Mouse (Mus musculus): ENCODE results near the gene Slc5a4a.

Slc5a4a gene

DNA sequence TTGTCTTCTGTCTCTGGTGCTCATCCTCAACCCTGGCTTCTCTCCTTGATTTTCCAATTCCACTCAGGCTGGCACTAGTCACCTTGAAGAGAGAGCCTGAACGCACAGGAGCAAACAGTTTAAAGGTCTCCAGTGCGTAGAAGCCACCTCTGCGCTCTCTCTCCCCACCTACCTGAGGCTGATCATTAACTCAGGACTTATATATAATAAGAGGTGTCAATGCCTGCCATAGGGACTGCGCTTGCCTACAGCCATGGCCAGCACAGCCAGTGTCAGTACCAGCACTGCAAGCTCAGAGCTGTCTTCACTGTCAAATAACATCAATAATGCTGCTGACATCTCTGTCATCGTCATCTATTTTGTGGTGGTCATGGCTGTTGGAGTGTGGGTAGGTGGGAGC is at the start of gene Slc5a4a:
Slc5a4a (plus strand) TSS at position 174 of the 400 bp plus-strand sequence.
- DNase-seq, result no peak

DNA sequence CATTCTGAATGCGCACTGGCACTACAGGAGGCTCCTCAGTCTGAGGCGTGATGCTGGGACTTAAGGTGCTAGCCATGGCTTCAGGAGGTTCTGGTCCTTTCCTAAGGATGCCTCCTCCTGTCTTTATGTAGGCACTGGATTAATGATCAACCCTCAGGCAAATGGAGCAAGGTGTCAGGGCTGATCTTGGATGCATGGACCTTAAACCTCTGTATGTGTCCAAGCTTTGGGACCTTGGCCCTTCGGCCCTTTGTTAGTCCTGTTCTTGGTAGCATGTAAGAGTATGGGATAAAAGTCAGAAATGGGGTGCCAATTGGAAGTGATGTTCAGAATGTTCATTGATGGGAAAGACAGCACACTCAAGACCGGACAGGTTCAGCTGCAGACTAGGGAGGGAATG is 36.4 kb upstream of the Slc5a4a start, which contains the start of gene Slc5a4b:
Slc5a4b (minus strand) TSS at position 101 of the 400 bp plus-strand sequence.
- DNase-seq, result peak; percentile 10

DNA sequence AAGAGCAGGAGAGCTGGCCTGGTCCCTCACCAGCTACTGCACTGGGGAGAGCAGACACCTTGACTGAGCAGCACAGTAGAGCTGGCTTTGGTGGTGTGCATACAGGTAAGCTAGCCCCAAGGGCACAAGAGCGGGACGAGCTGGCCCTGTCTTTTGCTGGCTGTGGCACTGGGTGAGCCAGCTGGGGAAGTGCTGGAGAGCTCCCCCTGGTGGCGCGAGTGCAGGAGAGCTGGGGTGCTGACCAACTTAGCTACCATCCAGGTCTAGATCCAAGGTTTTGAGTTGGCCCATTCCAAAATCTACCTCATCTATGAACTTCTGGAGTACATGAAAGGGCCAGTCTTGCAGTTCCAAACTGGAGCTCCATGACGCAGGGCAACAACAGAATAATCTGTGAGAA is 29.3 kb upstream of the Slc5a4a start:
- DNase-seq, result peak; percentile 64

DNA sequence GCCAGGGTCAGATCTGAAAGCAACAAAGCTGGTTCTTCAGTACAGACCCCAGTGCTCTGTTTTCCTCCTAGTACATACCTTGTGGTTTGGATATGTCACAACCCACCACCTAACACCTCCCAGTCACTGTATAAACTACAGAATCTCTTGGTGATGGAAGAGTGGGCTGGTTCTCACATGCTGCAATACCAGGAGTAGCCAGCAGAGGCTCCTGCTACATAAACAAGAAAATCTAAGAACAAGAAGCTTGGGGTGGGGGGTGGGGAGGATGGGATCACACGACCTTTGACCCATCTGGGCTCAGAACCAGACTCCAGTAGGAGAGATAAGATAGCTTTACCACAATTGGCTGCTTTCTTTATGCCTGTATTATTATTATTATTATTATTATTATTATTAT is 28.5 kb upstream of the Slc5a4a start:
- no peak for DNase-seq

DNA sequence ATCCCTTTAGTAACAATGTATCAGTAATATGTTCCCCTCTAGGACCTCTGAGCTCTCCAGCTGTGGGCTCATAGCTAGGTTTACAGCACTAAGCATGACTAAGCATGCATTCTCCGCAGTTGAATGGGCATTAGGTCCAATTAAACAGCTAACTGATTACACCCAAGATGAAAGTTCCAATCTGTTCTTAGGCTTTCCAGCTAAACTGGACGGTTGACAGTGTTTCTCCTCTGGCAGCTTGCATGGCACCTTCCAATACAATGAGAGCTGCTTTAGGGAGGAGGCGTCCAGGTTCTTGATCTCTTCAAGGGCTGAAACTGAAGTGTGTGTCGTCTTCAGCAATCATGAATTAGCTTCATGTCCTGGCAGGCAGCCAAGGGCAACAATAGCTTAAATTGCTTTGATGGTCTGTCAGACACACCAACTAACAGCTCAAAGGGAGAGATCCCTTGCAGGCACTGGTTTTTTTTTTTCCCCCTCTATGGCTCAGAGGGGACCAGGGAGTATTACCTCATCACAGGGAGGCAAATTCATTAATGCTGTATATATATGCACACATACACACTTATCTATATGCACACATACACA is 27.0 kb upstream of the Slc5a4a start:
- no peak for DNase-seq

DNA sequence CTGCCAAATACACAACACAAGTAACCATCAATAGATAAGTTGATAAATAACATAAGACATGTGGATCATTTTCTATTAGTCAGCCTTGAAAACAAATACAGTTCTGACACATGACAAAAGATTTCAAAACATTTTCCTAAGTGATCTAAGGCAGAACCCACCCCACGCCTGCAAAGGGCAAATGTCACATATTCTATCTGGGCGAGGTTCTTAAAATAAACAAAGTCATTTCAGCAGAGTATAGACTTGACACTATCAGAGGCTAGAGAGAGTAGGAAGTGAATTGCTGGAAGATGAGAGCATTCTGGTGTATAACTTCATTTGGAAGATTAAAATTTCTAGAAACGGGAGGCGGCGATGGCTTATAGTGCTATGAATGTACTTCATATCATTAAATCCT is 25.8 kb upstream of the Slc5a4a start:
- no peak for DNase-seq

DNA sequence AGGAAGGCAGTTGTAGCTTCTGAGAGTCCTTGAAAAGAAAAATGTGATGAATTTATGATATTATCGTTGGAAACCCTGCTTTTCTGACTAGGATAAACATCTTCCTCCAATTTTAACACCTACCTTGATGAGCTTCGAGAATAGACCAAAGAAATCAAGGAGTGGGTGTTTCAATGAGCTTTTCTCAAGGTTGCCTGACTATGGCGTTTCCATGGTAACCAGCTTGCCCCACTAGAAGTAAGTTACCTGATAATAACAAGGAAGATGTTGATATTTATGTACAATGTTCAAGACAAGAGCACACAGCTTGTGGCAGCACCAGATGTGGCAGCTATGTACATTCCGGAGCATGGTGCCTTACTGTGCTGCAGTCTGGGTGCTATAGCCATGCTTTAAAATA is 14.7 kb upstream of the Slc5a4a start:
- no peak for DNase-seq

DNA sequence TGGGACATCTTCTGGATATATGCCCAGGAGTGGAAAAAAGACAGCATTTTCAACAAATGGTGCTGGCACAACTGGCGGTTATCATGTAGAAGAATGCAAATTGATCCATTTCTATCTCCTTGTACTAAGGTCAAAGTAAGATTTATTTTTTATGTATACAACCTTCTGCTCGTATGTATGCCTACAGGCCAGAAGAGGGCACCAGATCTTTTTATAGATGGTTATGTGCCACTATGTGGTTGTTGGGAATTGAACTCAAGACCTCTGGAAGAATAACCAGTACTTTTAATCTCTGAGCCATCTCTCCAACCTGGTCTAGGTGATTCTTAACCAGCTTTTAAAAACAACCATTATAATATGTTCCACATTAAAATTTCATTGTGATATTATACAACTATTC is 10.9 kb upstream of the Slc5a4a start:
- no peak for DNase-seq

DNA sequence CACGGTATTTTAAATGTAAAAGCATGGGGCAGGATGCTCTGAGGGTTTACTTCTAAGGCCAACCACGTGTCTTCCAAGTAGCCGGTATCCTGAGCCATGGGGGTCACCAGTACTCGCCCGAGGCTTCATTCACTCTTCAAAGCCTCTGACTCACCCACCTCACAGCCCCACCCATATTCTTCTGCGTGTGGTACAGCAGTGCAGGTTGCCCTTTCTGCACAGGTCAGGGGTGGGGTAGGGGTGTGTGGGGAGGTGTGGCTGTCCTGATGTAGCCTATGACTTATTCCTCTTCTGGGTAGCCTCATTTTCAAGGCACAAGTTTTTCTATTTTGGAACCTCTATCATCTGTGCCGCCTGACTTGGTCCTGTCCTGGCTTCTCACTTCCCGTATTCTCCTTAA is 405 bp upstream of the Slc5a4a start:
- no peak for DNase-seq

DNA sequence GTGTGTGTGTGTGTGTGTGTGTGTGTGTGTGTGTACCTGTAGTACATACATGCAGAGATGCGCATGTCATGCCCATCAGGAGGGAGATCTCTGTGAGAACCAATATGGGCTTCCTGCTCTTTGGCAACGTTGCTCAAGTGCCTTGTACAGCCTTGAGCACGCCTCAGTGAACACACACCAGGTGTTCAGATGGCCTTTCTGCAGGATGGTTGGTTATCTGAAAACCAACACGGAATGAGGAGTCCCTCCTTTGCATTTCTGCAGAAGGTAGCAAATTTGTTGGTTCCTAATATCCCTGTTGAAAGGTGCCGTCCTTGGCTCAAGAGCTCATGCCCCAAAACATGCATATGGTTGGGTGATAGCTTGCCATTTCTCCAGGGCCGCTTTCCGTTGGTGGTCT is 8.7 kb downstream of the Slc5a4a start:
- DNase-seq, result no peak

DNA sequence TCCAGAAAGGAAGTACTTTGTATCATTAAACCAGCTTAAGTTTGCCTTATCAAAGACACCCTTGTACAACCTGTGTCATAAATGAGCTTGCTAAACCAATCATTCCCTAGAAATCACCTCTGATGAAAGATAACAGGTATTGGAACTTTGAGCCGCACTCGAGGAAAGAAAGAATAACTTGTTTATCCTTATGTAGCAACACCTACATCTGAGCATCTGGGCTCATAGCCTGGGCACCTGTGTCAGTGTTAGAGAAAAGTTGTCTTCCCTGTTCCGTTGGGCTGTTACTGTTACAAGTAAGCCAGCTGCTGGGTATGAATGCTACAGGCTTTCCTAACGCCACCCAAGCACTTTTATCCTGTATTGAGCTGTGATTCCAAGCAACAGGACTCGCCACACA is 10.3 kb downstream of the Slc5a4a start:
- DNase-seq, result no peak

DNA sequence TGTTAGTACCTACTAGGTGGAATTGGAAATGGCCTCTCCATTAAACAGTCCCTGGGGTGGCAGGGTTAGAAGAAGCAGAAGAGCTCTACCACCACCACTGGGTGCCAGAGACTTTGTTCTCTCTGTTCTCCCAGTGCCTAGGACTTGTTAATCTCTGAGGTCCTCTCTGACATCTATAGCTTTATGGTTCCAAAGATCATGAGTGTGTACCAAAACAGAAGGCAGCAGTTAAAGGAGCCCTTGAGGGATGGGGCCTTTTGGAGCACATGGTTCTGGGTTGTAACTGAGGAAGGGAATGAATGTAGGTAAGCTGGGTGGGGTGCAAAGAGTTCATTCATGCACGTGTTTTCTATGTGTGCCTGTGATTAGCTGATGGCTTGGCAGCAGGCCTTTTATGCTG is 10.8 kb downstream of the Slc5a4a start:
- no peak for DNase-seq

DNA sequence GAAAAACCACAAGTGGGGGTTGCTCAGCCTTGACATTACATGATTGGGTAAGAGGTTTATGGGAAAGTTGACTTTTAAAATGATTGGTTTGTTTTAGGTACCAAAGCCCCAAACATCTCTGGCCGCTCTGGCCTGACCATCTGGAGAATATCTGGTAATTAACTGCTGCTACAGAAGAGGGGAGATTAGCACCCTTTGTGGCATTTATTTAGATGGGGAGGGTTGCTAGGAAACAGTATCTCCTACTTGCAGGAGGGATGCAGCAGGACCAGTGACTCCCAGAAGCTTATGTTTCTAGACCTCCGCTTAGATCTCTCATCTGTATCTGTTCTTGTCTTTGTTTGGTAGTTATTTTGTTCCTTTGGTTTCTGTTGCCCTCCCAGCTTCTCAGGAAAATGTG is 27.6 kb downstream of the Slc5a4a start:
- no peak for DNase-seq

DNA sequence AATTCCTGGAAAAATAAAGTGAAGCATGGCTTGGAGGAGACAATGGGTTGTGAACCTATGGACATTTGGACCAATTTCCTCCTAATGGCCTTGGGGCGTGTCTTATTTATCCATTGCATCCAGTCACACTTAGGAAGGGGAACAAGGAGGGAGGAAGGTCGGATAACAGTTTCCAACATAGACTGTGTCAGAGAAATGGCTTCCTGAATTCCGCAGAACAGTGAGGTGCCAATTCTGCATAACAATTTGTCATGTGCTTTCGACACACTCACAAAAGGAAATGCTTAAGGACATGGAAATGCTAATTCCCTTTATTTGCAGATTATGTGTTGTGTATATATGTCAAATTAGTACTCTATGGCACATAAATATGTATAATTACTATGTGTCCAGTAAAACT is 38.0 kb downstream of the Slc5a4a start:
- no peak for DNase-seq

DNA sequence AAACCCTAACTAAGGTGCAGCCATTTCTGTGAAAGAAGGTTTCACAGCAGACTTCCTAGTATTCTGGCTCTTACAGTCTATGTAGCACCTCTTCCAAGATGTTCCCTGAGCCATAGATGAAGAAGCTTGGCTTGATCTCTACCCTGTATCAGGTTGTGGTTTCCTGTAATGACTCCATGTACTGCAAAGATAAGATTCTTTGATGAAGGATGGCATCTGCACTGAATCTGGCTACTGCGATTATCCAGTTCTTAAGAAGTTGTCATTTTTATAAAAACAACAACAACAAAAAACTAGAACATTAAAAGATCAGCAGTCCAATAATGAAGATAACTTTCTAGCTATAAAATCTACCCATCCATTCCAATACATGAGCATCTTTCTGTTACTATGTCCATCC is 40.8 kb downstream of the Slc5a4a start:
- no peak for DNase-seq

DNA sequence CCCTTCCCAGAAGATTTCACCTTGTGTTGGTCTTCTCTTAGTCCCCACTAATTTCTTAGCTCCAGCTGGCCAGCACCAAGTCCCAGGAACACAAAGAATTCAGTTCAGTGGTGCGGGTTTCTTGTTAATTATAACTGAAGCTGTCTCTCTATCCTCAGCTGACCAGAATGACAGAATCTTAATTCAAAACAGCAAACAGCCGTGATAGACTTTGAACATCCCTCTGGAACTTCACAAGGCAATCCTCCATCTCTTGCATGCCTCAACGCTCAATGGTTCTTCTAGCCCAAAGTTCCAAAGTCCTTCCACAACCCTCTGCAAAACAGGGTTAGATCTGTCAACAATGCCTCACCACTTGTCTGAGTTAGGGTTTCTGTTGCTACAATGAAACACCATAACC is 54.2 kb downstream of the Slc5a4a start:
- DNase-seq, result peak; percentile 20

DNA sequence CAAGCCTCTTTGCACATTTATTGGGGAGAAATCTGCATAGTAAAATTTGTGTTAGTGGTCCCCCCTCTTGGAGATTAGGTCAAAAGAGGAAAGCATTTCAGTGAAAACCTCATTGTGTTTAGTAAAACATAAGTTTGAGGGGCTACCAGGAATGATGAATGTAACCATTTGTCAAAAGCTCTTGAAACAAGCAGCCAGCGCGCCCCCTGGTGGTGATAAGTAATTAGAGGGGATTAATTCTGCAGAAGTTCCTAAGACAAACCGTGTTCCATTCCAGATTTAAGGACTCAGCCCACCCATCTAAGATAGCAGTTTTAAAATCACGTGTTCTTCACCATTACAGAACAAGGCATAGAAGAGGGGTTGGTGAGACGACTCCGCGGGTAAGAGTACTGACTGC is 54.7 kb downstream of the Slc5a4a start:
- peak; percentile 74 for DNase-seq

DNA sequence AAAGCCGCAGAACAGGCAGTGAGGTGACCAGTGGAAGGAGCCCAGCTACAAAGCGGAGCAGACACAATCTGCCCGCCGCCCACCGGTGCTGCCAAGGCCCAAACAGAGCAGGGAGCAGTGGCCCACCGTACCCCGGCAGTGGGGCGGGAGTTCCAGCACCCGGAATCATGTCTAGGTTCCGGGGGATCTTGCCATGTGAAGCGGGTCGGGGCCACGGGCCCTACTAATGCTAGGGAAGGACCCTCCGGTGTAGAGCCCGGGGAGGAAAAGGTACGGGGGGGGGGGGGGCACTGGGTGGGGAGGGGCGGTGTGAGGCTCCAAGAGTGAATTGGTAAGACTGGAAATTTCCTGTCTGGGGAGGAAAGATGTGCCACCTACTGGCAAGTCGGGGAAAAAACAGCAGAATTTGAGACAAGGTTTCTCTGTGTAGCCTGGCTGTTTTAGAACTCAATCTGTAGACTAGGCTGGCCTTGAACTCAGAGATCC is 56.6 kb downstream of the Slc5a4a start:
- peak; percentile 43 for DNase-seq

DNA sequence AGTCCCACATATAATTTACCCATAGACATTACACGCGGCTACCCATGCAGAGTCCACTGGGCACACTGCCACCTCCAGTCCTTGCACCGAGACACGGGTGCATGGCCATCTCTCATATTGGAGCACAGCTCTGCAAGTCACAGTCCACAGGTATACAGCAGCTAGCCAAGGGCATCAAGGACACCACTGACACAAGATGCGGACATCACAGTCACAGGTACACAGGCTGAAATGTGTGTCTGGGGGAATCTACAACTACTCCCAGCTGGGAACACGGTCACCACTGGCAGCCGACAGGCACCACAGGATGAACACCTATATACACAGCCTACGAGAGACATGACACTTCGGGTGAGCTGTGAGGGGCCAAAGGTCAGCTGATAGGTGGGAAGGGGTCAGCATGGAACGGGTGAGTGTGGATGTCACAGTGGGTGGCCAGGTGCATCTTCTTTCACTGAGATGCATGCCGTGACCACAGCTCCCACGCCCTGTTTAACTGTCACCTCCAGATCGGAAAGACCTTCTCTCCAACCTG is 60.1 kb downstream of the Slc5a4a start:
- no peak for DNase-seq

DNA sequence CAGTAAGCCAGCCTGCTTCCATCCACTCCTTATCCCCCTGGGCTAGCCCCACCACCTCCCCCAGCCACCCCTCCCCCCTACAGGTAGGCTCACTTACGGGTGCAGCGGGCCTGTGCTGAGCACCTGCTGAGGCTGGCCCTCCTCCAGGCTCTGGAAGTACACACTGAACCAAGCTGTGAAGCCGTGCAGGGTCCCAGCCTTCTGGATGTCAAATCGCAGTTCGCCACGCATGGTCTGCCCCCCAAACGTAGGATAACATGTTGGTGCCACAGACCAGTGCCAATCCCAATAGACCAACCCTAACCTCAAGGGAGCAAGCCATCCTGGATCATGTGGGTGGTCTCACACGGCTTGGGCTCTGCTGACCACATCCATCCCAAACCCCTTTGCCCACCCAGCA is 62.0 kb downstream of the Slc5a4a start:
- DNase-seq, result no peak

DNA sequence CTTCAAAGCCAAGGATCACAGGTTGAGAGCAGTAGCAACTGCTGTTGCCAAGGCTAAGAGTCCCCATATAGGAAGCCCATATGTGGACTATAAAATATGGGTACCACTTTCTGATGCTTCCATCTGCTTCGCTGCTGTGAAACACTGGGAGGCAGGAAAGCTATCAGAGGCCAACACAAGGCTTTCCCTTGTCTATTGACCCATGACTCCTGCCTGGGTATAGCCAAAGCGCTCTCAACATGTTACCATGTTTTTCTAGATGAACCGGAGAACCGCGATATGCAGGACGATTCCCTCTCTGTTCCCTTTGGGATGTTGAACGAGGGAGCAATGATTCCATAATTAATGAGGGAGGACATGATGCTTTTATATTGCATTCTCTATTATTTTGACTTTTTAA is 63.6 kb downstream of the Slc5a4a start:
- no peak for DNase-seq

DNA sequence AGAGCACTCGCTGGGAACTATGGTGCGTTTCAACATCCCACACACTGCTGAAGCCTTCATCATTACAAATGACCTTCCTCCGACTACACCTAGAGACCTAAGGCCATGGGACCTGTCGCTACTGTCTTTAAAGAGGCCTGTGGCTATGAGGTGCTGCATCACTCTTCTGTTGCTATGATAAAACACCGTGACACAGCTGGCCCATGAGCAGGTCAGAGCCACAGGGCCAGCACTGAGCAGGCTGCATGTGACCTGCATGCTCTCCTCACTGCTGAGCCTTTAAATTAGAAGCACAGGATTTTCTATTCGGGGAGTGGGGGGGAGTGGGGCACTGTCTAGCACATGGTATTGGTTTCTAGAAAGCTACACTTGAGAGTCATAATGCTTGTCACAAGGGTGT is 64.9 kb downstream of the Slc5a4a start:
- DNase-seq, result no peak

DNA sequence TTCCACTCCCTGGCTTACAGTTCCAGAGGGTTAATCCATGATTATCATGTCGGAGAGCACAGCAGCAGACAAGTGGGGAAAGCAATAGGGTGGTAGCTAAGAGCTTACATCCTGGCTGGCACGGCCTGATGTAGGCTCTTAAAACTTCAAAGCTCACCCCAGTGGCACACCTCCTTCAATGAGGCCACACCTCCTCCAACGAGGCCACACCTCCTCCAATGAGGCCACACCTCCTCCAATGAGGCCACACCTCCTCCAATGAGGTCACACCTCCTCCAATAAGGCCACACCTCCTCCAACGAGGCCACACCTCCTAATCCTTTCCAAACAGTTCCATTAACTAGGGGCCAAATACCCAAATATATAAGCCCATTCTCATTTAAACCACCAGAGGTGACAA is 66.9 kb downstream of the Slc5a4a start:
- DNase-seq, result no peak

DNA sequence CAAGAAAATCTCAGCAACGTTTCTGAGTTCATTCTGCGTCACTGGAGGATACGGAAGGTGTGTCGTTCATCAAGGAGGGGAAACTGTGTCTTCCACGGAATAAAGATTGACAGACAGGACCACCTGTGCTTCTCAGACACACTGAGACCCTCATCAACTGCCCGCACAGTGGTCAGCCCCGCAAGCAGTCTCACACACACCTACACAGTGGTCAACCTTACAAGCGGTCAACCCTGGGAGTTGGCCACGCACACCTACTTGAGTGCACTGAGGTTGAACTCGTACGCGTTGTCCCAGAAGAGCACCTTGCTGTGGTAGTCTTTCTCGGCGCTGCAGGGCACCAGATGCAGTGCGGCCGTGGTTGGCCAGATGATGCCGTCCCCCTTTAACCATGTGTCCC is 69.8 kb downstream of the Slc5a4a start:
- DNase-seq, result no peak

DNA sequence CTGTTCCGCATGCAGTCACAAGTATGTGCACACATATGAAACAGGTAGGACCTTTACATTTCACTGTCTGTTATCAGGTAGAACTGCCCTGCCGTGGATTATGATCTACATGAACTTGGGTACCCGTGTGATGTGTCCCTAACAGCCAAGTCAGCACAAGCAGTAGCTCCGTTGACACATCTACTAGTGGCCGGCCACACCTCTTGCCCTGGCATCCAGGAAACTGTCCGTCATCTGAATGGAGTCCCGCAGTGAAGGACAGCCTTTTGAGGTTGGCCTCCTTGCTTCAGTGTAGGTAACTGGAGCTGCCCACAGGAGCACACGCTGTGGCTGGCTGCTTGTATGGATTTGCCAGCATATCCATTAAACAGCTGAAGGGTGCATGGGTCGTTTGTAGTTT is 71.0 kb downstream of the Slc5a4a start:
- no peak for DNase-seq
